28 mouse cellular contexts compared by ENCODE assay signal in genomic region chr15:79867260-79868002, GRCm38 (mm10). TPM values are rescaled to one million over a fixed set of nuclear protein-coding genes. Genes with fewer than 3 reads are reported as not detected.
A peak's percentile ranks its signal among the peaks of the same experiment; 100 is the strongest.
DNase-seq lines count a peak whose midpoint lies in the region; ATAC-seq and TF ChIP-seq lines count a peak whose summit lies in the region.
"Had no signal": no experiment of that assay in that cellular context is flagged by ENCODE, and none has a peak within 500 bp of the region (broad histone marks: within the 10 kb centered on the region; RNA-seq: fewer than 3 reads in every experiment).

No protein-coding gene starts in this region.

- DNase-seq in gastrocnemius, adult 2 months = no peak
- DNase-seq in gastrocnemius, postnatal 10 days = no peak
- DNase-seq in lung, embryonic 14.5 days = no peak
- no peak for DNase-seq in lung, postnatal 4 days
- peak; percentile 28 for DNase-seq in A20 (ENCODE audit: low read depth, low spot score)
- DNase-seq in induced T-regulatory cell, adult 2 months (ENCODE audit: low read depth) = peak; percentile 34
- no peak for DNase-seq in layer of hippocampus, postnatal 36 days
- no peak for DNase-seq in cerebellum, postnatal 36 days
- DNase-seq: adrenal gland, adult 2 months; cerebellum, adult 9-10 months; gastrocnemius, postnatal 36 days; kidney, adult 8-10 months; kidney, postnatal 4 days; retina, postnatal 1 day; right cerebral cortex, postnatal 4 days; thymus, postnatal 25 days had no signal

- 0 out of 2 replicates have a peak, but pooled peaks have one; percentile 15 for TF ChIP-seq CTCF in gastrocnemius, adult 2 months (IDR thresholded peaks at IDR 0.05)
- peak; percentile 19; the same call in 1 of the 2 replicates for TF ChIP-seq CTCF in lung, embryonic 14.5 days (IDR thresholded peaks at IDR 0.05; ENCODE audit: low read depth)

- WGBS in lung, embryonic 14.5 days = 79% methylated on average over 3 of the region's 3 CpGs

- H3K4me3 ChIP-seq in gastrocnemius, adult 2 months = no peak overlapping the region
- no peak overlapping the region for H3K4me3 ChIP-seq in lung, embryonic 14.5 days (ENCODE audit: low read depth, low read length)
- H3K4me3 ChIP-seq: embryonic facial prominence, embryonic 12.5 days; erythroblast, embryonic 14.5 days; liver, embryonic 15.5 days; midbrain, embryonic 10.5 days had no signal

- H3K27me3 ChIP-seq in lung, embryonic 14.5 days (ENCODE audit: insufficient read depth, low read length) = no peaks in the 10 kb centered on the region
- H3K27me3 ChIP-seq: embryonic facial prominence, embryonic 12.5 days; liver, embryonic 15.5 days had no signal

- H3K9me3 ChIP-seq in lung, embryonic 14.5 days (ENCODE audit: low read depth, low read length) = no peaks in the 10 kb centered on the region; the same call in 1 of the 2 replicates
- H3K9me3 ChIP-seq: G1E; liver, embryonic 15.5 days had no signal

- no peak overlapping the region for H3K4me2 ChIP-seq in lung, embryonic 14.5 days
- H3K4me2 ChIP-seq: embryonic facial prominence, embryonic 12.5 days; liver, embryonic 15.5 days had no signal

- intact Hi-C loops in gastrocnemius, adult 2 months (cut with DNase I) = no loop called here

- no peak for ATAC-seq in lung, embryonic 14.5 days (ENCODE audit: insufficient read depth)
- ATAC-seq: forebrain, embryonic 14.5 days had no signal

- no peak overlapping the region for H3K9ac ChIP-seq in lung, embryonic 14.5 days
- H3K9ac ChIP-seq: embryonic facial prominence, embryonic 12.5 days; liver, embryonic 15.5 days had no signal

- H3K27ac ChIP-seq in gastrocnemius, adult 2 months = no peak overlapping the region
- H3K27ac ChIP-seq in lung, embryonic 14.5 days (ENCODE audit: low read depth) = no peak overlapping the region
- H3K27ac ChIP-seq: embryonic facial prominence, embryonic 12.5 days; liver, embryonic 15.5 days; macrophage; midbrain, embryonic 10.5 days had no signal

- no peaks in the 10 kb centered on the region for H3K4me1 ChIP-seq in lung, embryonic 14.5 days (ENCODE audit: insufficient read depth)
- H3K4me1 ChIP-seq: embryonic facial prominence, embryonic 12.5 days; liver, embryonic 15.5 days; midbrain, embryonic 10.5 days had no signal

- no peaks in the 10 kb centered on the region for H3K36me3 ChIP-seq in lung, embryonic 14.5 days (ENCODE audit: insufficient read depth)
- H3K36me3 ChIP-seq: embryonic facial prominence, embryonic 12.5 days; G1E; liver, embryonic 15.5 days; midbrain, embryonic 10.5 days had no signal

RNA-seq across cellular contexts. Expression of gene Apobec3, which starts 24.0 kb away (rescaled TPM):
- total RNA-seq in gastrocnemius, adult 2 months (2021) = 1 to 10 TPM; 2.4 to 2.6 TPM
- 10 to 100 TPM in 1 of 2 experiments, 1 to 10 TPM in 1; 7.5 to 11.8 TPM for total RNA-seq in gastrocnemius, postnatal 10 days (2021)
- 19.8 and 23.2 TPM in 2 replicates for polyA plus RNA-seq in lung, embryonic 14.5 days (2014; fragmentation: Nextera tagmentation; extraction: Ambion mirVana)
- total RNA-seq in layer of hippocampus, postnatal 36 days (2021) = 1 to 10 TPM; 3.9 to 6.7 TPM

RNA-seq across cellular contexts. Expression of gene Cbx6, which starts 32.9 kb away (rescaled TPM):
- total RNA-seq in gastrocnemius, adult 2 months (2021) = 10 to 100 TPM in 1 of 2 experiments, 1 to 10 TPM in 1; 8.4 to 12.6 TPM
- total RNA-seq in gastrocnemius, postnatal 10 days (2021) = 10 to 100 TPM; 28.2 to 38.1 TPM
- polyA plus RNA-seq in lung, embryonic 14.5 days (2014; fragmentation: Nextera tagmentation; extraction: Ambion mirVana) = 43.1 and 47.1 TPM in 2 replicates
- total RNA-seq in layer of hippocampus, postnatal 36 days (2021) = 100 to 1,000 TPM; 335 to 366 TPM

RNA-seq across cellular contexts. Expression of gene Npcd, which starts 33.4 kb away (rescaled TPM):
- under 1 TPM; 0.22 to 0.38 TPM for total RNA-seq in gastrocnemius, adult 2 months (2021)
- total RNA-seq in gastrocnemius, postnatal 10 days (2021) = 1 to 10 TPM; 1.0 to 2.5 TPM
- not detected in 2 replicates for polyA plus RNA-seq in lung, embryonic 14.5 days (2014; fragmentation: Nextera tagmentation; extraction: Ambion mirVana)
- total RNA-seq in layer of hippocampus, postnatal 36 days (2021) = 10 to 100 TPM in 1 of 2 experiments, 1 to 10 TPM in 1; 5.8 to 10.8 TPM
- total RNA-seq: G1E; hematopoietic stem cell, adult 5-6 weeks; monocyte, adult 5-6 weeks had no signal
- polyA plus RNA-seq: C2C12; erythroblast, embryonic 14.5 days; forebrain, embryonic 14.5 days; G1E; heart, embryonic 16.5 days; liver, embryonic 15.5 days; macrophage; midbrain, embryonic 10.5 days; neural tube, embryonic 11.5 days had no signal

Comparison
In these comparisons a context has a peak if more than half of its experiments do, and no peak if none do; other contexts are left out.
1. DNase-seq: peak in A20 (single experiment) and induced T-regulatory cell, adult 2 months (single experiment); none in gastrocnemius, adult 2 months (single experiment), gastrocnemius, postnatal 10 days (single experiment), lung, embryonic 14.5 days (single experiment), lung, postnatal 4 days (0 of 2), layer of hippocampus, postnatal 36 days (0 of 2) and cerebellum, postnatal 36 days (0 of 2).
2. RNA of gene Cbx6, which starts 32.9 kb away (total RNA-seq): 335 to 366 TPM in layer of hippocampus, postnatal 36 days; 28.2 to 38.1 TPM in gastrocnemius, postnatal 10 days and 8.4 to 12.6 TPM in gastrocnemius, adult 2 months; every median in the first group is over 4 times any median in the second.